Mouse (Mus musculus): ENCODE results near the gene Dst.

Gene Dst

DNA sequence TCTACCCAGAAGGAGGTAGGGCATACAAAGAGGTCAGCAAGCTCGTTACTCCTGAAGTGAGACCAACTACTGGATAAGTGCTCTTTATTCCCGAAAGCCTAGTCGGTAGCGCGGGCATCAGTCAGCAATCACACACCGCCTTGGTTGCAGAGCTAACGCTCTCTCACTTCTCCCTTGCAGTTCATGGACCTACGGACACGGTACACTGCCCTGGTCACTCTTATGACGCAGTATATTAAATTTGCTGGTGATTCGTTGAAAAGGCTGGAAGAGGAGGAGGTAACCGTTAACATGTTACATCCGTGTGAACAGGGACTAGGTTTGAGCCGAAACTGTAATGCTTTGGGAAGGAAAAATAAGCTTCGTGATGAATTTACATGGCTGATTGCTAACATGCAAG lies 266.5 kb downstream of the Dst start:
- no peak for DNase-seq (ENCODE audit: low spot score in 2 of 2)

DNA sequence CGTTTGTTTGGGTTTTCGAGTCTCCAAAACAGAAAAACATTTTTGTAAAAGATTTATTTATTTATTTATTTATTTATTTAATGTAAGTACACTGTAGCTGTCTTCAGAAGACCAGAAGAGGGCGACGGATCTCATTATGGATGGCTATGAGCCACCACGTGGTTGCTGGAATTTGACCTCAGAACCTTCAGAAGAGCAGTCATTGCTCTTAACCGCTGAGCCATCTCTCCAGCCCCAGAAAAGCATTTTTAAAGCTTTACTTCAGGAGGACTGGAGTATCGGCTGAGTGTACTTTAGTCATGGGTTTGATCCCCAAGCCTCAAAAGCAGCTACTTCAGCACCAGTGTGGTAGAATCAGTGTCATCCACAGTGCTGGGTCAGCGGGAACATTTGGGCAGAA lies 266.9 kb downstream of the Dst start:
- DNase-seq (ENCODE audit: low spot score in 2 of 2), result no peak

DNA sequence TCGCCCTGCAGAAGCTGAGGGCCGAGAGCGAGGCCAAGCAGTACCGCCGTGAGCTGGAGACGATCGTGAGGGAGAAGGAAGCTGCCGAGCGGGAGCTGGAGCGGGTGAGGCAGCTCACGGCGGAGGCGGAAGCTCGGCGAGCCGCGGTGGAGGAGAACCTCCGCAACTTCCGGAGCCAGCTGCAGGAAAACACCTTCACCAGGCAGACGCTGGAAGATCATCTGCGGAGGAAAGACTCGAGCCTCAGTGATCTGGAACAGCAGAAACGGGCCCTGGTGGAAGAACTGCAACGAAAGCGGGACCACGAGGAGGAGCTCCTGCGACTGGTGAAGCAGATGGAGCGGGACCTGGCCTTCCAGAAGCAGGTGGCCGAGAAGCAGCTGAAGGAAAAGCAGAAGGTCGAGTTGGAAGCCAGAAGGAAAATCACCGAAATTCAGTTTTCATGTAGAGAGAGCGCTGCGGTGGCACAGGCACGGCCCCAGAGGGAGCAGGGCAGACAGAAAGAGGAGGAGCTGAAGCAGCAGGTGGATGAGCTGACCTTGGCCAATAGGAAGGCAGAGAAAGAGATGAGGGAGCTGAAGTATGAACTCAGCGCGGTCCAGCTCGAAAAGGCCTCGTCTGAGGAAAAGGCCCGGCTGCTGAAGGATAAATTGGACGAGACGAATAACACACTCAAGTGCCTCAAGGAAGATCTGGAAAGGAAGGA lies 270.1 kb downstream of the Dst start:
- DNase-seq (ENCODE audit: low spot score in 2 of 2), result no peak

DNA sequence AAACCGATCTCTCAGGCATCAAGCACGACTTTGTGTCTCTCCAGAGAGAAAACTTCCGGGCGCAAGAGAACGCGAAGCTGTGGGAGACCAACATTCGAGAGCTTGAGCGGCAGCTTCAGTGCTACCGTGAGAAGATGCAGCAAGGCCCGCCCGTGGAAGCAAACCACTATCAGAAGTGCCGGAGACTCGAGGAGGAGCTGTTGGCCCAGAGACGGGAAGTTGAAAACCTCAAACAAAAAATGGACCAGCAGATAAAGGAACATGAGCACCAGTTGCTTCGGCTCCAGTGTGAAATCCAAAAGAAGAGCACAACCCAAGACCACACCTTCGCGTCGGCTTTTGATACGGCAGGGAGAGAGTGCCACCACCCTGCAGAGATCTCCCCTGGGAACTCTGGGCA lies 271.7 kb downstream of the Dst start:
- DNase-seq (ENCODE audit: low spot score in 2 of 2), result peak in 1 of 2 experiments; percentile 18

DNA sequence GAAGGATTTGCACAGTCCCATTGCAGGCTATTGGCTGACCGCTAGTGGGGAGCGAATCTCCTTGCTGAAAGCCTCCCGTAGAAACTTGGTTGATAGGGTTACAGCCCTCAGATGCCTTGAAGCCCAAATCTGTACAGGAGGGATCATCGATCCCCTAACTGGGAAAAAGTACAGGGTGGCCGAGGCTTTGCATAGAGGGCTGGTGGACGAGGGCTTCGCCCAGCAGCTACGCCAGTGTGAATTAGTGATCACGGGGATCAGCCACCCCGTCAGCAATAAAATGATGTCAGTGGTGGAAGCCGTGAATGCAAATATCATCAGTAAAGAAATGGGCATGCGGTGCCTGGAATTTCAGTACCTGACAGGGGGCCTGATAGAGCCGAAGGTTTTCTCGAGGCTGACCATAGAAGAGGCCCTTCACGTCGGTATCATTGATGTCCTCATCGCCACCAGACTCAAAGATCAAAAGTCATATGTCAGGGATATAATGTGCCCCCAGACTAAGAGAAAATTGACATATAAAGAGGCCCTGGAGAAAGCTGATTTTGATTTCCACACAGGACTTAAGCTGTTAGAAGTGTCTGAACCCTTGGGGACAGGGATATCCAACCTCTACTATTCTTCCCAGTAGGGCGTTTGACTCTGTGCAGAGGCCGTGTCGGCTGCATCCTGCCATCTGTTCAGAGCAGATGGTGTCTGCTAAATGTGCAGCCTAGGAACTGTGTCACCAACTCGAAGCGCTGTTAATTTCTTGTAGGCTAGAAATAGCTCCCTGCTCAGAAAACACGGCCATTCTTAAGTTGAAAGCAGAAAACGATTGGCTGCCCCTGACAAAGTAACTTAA lies 274.6 kb downstream of the Dst start:
- DNase-seq (ENCODE audit: low spot score in 2 of 2), result peak in 1 of 2 experiments; percentile 27

DNA sequence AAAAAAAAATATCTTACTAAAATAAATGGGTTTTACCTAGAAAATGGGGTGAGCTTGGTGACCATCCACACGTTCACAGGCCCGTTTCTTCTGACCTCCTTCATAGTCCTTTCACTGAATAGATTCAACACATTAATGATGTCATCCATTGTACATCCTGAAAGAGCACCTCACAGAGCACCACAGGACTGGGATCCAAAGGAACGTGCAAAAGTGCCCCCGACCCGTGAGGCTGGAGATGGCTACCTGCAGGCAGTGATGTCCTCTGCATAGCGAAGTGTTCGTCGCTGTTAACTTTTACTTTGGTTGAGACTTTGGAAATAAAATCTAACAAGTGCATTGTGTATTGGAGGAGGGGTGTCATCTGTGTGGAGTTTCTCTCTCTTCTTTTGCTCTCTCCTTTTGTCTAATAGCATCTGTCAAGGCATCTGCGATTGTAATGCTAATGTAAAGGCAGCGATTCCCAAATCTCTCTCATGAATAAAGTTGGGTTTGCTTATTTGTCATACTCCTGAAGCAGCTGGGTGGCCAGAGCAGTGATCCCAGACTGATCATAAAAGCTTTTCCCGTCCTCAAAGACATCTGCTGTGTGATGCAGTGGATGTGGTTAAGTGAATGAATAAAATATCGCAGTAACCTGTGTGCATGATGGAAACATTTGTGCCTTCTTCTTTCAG lies 275.4 kb downstream of the Dst start:
- DNase-seq (ENCODE audit: low spot score in 2 of 2), result no peak

DNA sequence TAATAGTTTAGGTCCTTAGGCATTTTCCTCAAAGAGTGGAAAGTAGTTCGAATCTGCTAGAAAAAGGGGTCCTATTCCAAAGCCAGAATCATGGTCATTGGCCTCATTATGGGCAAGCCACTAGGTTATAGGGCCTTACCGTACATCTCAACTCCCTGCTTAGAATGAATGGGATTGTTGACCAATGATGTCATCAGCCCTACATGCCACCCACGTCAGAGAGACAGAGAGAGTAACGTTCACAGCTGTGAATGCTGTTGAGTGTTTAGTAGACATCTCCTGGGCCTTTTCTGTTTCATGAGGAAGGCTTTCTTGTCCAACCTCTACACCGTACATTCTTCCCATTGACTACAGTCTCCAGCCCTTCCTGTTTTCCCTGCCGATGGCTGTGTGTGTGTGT lies 276.2 kb downstream of the Dst start:
- DNase-seq (ENCODE audit: low spot score in 2 of 2), result no peak

DNA sequence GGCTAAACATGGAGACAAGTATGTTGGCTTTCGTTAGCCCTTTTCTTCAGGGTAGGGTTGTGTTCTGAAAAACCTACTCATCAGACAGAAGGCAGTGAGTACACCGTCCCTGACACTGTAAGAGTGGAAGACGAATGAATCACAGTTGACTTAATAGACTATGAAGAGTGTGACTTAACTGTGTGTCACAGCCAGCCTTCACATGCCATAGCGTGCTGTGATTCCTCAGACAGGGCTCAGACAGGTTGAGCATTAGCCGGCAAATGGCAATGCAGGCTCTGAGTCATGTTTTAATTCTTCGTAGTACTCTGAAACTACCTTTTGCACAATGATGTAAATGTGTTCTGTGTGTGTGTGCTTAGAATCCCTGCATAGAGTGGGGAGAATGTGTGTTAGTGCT lies 278.0 kb downstream of the Dst start:
- DNase-seq (ENCODE audit: low spot score in 2 of 2), result no peak

DNA sequence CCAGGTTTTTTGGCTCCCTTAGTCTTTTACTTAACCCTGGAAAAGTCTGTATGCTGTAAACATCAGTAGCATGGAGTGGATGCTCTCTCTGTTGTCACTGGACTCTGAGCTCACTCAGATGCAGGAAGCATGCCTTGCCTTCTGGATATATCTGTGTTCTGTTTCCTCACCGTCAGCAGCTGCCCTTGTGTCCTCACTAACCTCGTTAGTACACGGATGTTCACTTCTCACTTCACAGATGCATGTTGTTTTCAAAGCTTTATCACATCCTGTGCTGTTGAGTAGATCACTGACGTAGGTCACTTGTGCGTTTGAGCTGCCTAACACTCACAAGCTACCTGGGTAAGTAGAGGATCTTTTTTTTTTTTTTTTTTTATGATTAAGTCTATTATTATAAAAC lies 279.5 kb downstream of the Dst start:
- DNase-seq (ENCODE audit: low spot score in 2 of 2), result peak; percentile 34 to 36

DNA sequence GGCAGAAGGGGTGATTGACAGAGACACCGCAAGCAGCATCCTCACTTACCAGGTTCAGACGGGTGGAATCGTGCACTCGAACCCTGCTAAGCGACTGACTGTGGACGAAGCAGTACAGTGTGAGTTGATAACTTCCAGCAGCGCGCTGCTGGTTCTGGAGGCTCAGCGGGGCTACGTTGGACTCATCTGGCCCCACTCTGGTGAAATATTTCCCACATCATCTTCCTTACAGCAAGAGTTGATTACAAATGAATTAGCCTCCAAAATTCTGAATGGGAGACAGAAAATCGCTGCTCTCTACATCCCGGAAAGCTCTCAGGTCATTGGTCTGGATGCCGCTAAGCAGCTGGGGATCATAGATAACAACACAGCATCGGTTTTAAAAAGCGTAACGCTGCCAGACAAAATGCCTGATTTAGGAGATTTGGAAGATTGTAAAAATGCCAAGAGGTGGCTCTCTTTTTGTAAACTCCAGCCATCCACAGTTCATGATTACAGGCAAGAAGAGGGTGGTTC lies 280.8 kb downstream of the Dst start:
- DNase-seq (ENCODE audit: low spot score in 2 of 2), result no peak

DNA sequence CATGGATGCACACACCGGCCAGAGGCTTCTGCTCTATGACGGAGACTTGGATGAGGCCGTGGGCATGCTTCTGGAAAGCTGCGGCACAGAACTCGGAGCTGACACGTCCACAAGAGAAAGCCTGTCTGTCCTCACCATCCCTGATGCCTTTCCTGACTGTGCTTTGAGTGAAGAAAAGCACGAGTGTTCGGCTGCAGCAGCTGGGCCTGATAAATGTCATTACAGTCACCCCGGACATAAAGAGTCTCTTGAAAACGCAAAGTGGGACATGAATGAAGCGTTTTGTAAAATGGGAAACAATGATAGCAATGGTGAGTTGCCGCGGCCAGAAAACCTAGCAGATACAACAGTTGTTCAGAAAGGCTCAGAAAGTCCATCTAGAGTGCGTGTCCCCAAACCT lies 281.3 kb downstream of the Dst start:
- DNase-seq (ENCODE audit: low spot score in 2 of 2), result no peak

DNA sequence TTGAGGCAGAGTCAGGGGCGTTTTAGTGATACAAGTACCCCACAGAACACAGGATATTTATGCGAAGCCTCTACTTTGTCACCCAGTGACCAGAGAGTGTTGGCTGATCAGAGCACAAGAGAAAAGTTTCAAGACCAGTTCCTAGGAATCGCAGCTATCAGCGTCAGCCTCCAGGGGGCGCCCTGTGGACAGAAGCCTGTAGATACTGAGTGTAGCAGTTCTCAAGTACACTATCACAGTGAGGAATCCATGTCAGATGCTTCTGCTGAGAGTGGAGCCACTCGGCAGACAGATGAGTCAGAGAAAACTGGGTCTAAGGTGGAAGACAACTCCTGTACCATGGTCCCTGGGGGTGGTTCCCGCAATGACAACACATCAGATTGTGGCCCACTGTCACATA lies 281.9 kb downstream of the Dst start:
- DNase-seq (ENCODE audit: low spot score in 2 of 2), result peak in 1 of 2 experiments; percentile 64

DNA sequence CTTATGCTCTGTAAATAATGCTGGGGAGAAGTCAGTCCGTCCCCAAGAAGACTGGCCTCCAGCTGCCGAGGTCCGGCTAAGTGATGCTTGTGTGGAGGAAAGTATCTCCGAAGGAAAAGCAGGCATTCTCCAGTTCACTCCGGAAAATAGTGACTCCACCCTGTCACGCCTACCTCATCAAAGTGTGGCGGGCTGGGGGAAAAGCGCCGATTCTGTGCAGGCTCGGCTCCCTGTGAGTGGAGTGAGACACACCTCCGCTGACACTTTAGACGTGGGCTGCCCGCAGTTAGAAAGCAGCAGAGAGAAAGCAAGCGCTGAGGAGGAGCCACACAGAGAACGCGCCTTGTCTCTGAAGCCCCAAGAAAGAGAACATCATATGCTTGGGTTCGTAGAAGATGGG lies 284.1 kb downstream of the Dst start:
- DNase-seq (ENCODE audit: low spot score in 2 of 2), result no peak

DNA sequence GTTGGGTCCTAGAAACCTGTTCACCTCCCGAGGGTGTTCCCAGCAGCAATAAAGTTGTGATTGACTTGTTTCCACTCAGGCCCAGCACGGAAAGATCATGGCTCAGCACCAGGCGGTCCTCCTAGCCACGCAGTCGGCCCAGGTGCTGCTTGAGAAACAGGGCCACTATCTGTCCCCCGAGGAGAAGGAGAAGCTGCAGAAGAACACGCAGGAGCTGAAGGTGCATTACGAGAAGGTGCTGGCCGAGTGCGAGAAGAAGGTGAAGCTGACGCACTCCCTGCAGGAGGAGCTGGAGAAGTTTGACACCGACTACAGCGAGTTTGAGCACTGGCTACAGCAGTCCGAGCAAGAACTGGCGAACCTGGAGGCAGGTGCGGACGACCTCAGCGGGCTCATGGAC lies 292.8 kb downstream of the Dst start:
- DNase-seq (ENCODE audit: low spot score in 2 of 2), result no peak

DNA sequence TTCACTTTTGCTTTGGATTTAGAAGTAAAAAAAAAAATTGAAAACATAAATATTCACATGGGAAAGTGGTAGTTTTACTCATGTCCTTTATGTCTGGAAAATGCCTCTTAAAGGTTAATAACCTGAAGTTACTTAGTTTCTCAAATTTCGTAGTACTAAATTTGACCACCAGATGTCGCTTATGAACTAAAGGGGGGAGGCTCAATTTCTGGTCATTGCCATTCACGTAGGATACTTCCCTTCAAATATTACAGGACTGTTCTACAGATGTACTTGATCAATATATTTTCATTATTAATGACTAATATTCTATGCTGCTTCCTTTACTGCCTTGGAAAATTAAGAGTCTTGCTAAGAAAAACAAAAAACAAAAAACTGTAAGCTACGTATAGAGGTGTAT lies 293.5 kb downstream of the Dst start:
- peak in 1 of 2 experiments; percentile 53 for DNase-seq (ENCODE audit: low spot score in 2 of 2)

DNA sequence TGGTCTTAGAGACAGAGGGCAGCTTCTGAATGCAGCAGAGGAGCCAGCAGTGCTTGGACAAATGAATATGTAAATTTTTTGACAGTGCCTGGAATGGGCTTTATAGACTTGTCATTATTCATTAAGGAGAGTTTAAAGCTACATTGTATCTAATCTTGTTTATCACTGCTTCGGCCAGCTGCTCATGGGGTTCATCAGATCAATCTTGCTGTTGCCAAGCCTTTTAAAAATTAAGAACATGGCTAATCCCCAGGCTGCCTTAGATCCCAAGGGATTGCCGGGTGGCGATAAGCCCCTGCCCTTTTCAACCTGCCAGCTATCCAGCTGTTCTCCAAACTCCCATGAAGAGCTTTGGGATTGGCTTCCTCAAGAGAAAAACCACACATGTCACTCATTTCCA lies 303.7 kb downstream of the Dst start:
- DNase-seq (ENCODE audit: low spot score in 2 of 2), result no peak

DNA sequence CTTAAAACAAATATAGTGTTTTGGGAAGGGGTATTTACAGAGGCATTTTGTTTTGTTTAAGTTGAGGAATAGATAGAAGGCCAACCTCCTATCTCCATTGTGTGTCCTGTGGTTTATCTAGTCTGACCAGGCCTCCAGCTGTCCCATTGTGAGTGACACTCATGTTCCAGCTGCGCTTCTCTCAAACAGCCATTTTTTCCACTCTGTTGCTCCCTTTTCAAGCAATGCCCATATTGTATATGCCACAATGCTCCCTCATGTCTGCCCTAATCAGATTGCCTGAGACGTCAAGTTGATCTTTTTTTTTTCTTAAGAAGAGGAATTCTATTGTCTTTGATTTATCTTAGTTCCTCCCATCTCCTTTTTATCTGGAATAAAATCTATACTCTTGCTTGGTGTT lies 308.4 kb downstream of the Dst start:
- DNase-seq (ENCODE audit: low spot score in 2 of 2), result no peak

DNA sequence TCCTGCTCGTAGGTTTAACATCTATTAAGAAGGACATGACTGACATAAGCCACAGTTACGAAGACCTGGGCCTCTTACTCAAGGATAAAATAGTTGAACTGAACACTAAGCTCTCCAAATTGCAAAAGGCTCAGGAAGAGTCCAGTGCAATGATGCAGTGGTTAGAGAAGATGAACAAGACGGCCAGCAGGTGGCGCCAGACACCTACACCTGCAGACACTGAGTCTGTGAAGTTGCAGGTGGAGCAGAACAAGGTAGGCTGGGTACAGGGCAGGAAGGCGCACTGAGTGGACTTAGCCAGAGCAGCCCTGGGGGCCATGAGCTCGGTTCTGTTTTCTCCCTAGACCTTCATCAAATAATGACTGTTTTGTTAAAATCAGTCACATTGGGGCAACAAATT lies 310.3 kb downstream of the Dst start:
- DNase-seq (ENCODE audit: low spot score in 2 of 2), result peak; percentile 53 to 85

DNA sequence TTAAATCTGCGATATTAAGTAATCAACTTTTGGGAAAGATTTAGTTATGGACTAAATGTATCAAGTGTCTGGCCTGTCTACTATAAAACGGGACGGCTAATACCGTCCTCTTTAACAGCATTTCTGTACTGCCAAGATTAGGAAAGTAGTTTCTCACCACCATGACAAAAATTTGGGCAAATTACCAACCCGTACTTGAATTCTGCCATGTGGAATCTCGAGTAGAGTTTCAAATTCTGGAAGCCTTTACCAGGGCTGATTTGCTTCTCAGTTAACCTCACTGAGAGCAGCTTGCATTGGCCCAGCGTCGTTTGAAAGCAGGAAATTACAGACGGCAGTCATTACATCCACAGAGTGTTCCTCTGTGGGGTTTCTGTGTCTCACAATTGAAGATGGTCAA lies 310.8 kb downstream of the Dst start:
- no peak for DNase-seq (ENCODE audit: low spot score in 2 of 2)

DNA sequence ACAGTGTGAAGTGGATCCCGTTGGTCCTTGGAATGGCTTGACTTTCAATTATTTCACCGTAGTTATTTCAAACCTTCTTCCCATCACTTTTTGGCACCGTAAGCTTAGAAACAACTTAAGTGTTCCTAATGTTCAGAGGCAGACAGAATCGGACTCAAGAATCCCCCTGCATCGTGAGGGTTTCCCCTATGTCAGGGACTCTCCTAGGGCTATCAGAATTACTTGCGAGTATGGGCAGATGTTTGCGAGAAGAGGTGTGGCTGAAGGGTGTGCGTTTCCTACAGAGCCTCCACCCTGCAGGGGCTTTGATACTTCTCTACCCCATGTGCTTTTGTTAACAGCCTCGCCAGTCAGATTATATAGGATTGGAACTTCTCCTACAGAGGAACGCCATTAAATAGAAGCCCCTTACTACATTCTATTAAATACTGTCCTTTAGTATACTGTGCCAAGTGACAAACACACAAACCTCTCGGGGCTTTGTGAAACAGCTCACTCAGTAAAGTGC lies 312.1 kb downstream of the Dst start:
- DNase-seq (ENCODE audit: low spot score in 2 of 2), result no peak

DNA sequence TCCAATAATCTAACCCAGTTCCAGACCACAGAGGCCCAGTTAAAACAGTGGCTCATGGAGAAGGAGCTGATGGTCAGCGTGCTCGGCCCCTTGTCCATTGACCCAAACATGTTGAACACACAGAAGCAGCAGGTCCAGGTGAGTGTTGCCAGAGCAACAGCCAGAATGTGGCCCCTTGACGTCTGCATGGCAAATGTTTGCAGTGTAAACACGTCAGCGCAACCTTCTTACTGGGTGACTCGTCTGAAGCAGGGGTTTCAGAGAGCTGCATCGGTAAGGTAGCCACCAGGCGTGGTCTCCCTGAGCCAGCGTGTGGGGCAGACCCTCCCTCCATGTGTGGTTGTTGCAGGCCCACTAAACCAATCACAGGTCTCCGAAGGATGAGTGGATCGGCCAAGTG lies 315.8 kb downstream of the Dst start:
- DNase-seq (ENCODE audit: low spot score in 2 of 2), result no peak

DNA sequence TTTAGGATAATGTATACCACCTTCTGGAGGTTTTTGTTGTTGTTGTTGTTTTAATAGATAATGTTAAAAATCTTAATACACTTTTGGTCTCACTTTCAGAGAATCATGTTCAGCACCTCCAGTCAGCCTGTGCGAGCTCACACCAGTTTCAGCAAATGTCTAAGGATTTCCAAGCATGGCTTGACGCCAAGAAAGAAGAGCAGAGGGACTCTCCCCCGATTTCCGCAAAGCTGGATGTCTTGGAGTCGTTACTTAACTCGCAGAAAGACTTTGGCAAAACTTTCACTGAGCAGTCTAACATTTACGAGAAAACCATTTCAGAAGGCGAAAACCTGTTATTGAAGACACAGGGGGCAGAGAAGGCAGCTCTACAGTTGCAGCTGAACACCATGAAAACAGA lies 319.7 kb downstream of the Dst start:
- no peak for DNase-seq (ENCODE audit: low spot score in 2 of 2)

All from thymus, postnatal 10 days (tissue).